Mouse (Mus musculus) small intestine, adult 10 weeks (tissue): Measurements from ENCODE around the gene Plcl2. TPM values are rescaled to one million over a fixed set of nuclear protein-coding genes. Genes with fewer than 3 reads are reported as not detected.

Experiments used
- polyA plus RNA-seq: library from polyadenylated mRNA; stranded (reverse); fragments of 350-450 nt; fragmentation: Illumina TruSeq; extraction: RNeasy Lipid Tissue Mini Kit (QIAGEN cat#74804); gene quantifications from one replicate; pipeline ENCODE4 v1.2.3, GENCODE M21; 2014; ENCODE audit warnings: low replicate concordance

The Plcl2 gene
- polyA plus RNA-seq = 26.8 TPM

DNA sequence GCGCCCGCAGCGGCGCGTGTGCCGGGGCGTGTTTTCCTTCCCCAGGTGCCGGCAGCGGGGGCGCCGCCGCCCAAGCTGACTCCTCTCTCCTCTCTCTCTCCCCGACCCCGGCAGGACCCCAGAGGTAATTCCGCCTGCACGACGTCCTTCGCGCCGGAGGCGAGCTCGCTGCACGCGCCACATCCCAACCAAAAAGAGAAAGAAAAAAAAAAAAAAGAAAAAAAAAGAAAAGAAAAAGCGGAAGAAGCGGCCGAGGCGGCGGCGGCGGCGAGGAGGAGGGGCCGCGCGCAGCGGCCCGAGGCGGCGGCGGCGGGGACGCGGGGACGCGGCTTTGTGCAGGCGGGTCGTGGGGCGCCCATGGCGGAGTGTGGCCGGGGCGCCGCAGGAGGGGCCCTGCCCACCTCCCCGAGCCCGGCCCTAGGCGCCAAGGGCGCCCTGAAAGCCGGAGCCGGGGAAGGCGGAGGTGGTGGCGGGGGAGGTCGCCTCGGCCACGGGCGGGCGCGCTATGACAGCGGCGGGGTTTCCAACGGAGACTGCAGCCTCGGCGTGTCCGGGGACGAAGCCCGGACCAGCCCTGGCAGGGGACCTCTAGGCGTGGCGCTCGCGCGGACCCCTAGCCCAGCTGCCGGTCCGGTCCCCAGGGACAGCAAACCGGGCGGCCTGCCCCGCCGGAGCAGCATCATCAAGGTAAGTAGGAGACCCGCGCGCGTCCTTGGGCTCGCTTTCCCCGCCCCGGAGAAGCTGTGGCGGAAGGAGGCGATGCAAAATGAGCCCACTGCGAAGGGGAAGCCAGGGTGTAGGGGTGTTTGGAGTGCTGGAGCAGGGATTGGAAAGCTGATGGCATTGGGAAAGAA lies at the start of gene Plcl2:
Plcl2 (plus strand) TSS at position 153 of the 854 bp plus-strand sequence.

Other genes with a start within 250 kb of the Plcl2 start
- not detected for gene Dazl, start 215.8 kb upstream of the Plcl2 start, polyA plus RNA-seq